Mouse (Mus musculus) 416B (cell line): ENCODE results near the gene Xrra1.
A peak's percentile ranks its signal among the peaks of the same experiment; 100 is the strongest.
"Not testable (repeated sequence)": the region's sequence is repeated elsewhere in the genome, so short reads cannot be mapped to it uniquely, and the experiment has no call there.

Source experiments
- DNase-seq: peaks from one replicate; pipeline ENCODE4 v3.0.0; 2011; ENCODE audit warnings: low read depth

Xrra1 gene

DNA sequence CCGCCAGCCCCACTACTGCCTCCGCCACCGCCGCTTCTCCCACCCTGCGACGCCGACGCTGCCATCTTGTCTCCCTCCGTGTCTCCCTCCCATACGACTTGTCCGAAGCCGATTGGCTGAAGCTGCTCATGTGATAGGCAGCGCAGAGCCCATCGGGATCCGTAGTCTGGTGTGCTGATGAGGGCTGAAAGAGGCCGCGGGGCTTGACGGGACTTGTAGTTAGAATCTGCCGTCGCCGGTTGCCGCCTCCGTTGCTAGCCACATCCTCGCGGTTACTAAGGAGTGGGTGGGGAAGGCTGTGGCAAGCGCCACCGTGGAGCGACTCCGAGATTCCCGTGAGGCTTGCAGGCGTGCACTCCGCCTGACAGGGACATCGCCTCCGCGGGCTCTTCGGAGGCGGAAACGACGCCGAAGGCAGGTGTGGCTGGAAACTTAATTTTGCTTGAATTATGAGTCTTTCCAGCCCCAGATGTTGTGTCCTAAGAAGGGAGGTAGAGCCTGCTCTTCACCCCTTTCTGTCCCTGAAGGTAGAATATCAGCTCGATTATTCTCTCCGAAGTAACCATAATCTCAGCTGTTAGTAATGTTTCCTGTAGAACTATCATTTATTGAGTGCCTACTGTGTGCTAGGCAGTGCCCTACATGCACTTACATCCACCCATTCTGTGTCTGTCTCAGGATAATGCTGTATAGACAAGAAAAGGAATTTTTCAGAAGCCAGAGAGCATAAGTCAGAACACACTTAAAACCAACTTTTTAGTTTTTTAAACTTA, at the start of gene Xrra1:
Gene Xrra1 (plus strand): TSS at position 304 of the 773 bp plus-strand sequence.
- peak; percentile 99 for DNase-seq

DNA sequence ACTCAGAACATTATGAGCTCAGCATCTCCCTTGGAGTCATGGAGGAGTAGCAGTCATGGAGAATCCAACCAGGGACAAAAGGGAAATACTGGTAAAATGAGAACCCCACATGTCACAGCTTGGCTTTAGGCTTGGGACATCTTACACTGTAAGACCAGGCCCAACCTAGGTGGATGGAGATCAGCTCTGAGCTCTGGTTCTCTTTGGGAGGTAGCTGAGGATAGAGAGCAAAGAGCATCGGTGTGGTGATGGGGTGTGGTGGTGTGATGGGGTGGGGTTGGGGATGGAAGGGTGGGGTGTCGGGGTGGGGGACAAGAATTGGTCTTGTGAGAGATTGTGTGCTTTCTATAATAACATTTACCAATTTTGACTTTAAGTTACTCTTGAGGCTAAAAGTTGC, 48.1 kb upstream of the Xrra1 start:
- no peak for DNase-seq

DNA sequence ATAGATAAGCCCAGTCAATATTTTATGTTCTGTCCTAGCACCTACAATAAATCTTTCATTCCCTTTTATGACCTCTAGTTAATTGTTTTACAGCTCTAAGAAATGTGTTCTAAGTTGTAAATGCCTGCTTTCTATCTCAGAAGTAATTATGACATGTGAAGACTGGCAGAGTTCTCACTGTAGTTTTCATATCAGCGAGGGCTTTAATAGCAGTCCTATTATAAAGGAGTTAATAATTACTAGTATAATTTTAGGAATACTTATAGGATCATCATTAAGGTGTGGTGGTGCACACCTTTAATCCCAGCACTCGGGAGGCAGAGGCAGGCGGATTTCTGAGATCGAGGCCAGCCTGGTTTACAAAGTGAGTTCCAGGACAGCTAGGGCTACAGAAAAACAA, 47.3 kb upstream of the Xrra1 start:
- no peak for DNase-seq

DNA sequence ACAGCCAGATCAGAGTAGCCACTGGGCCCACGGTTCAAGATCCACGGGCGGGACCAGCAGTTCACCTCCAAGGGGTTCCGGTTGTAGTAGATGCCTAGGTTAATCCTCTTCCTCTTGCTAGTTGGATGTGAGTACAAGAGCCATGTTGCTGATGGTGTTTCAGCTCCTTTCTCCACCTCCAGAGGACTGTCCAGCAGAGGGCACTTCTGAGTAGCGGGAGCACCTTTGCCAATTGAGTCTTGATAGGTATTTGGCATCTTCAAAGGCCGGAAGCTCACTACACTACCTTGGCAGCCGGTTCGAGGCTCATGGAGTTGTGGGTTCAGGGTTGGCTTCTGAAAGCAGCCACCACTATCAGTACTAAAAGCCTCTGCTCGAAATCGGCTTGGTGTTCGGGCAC, 45.5 kb upstream of the Xrra1 start:
- peak; percentile 45 for DNase-seq

DNA sequence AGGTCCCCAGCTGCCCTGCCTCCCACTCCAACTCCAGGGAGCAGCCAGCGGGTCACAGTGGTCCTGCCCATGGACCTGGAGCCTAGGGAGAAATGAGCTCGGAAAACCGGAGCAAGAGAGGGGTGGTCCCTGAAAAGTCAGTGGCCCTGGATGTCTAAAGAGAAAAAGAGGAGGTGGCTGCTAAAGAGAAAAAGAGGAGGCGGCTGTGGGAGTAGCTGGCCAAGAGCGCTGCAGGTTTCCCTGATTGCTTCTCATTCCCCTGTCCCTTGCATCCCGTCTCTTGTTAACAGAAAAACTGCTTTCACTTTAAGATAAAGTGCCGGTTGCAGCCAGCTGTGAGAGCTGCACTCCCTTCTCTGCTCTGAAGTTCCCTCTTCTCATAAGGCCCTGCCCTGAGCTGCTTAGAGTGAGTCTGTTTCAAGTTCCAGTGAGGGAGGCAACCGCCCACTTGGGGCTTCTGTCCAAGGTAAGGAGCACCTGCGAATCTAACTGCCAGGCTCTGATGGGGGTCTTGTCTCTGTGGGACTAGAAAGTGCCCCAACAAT, 40.7 kb upstream of the Xrra1 start:
- not testable (repeated sequence) for DNase-seq

DNA sequence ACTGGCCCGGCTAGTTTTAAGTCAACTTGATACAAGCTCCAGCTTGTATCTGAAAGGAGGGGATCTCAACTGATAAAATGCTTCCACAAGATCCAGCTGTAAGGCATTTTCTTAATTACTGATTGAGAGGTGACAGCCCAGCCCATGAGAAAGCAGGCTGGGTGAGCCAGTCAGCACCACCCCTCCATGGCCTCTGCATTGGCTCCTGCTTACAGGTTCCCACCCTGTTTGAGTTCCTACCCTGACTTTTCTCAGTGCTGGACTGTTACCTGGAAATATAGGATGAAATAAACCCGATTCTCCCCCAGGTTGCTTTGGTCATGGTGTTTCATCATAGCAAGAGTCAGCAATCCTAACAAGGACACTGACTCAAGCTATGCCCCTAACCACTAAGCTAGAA, 37.0 kb upstream of the Xrra1 start:
- DNase-seq, result no peak

DNA sequence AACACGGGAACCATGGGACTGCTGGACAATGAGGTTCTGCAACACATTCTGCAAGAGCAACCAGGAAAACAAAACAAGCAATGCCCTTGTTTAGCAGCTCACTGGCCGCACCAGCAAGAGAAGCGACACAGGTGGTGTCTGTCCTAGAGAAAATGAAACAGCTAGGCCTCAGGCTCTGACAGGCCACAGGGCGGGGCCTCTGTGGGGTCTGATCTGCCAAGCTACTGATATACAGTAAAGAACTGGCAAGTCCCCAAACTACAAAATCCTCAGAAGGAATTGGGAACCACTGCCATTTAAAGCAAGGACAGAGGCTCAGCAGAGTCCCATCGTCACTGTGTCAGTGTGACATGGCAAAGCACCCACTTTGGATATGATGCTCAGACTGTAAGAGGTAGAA, 36.5 kb upstream of the Xrra1 start:
- DNase-seq, result no peak

DNA sequence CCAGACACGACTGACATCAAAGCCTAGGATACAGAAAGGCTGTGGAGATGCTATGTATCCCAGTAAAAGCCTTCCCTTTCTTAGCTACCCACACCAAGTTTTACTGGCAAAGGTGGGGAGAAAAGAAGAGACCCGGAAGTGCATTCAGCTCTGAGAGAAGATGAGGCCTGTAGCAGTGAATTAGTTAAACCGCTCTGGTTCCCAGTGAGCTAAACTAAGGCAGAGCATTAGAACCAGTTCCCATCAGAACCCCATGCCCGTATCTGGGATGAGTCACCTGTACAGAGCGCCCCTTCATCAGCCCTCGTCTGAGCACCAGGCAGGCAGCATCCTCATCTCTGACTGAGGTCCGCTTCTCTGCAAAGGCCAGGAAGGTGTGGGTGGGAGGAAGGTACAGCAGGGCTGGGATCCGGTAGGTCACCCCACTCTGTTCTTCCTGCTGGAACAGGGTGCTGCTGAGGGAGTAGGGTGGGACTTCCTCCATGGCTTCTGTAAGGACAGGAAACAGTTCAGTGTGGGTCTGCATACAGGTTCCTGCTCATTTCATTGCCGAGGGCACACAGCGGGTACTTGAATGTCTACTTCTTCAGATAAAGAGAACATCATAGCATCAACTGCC, 35.8 kb upstream of the Xrra1 start:
- no peak for DNase-seq

DNA sequence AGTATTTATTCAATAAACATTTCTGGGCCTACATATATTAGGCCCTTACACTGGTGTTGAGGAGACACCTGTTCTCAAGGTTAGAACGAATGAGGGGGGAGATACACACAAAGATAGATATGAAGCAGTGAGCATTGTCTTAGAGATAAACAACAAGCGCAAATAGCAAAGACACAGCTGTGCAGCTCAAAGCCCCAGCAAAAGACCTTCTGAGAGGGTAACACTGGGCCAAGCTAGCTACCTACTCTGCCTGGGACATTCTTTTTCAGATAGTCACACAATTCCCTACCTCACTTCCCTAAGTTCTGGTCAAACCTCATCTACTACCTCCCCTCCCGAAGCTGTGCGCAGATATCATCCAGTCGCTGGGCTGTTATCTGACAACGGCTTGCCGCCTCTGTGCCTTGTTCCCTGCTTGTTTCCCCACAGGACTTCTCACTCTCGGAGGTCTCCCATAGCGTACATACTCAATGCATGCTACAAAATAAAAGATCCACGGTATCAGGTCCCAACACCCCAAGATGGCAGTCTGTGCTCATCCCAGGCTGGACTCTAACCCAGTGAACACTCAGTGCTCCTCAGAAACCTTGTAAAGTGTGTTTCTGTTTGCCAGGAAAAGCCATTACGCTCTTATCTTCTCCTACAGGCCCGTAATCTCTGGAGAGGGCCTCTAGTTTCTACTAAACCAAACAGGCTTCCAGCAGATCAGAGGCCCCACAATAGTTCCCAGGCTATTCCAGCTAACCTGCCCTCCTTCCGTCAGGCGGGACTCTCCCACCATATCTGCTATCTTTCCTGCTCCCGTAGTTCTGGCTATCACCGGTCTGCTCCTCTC, 34.0 kb upstream of the Xrra1 start:
- DNase-seq, result no peak

DNA sequence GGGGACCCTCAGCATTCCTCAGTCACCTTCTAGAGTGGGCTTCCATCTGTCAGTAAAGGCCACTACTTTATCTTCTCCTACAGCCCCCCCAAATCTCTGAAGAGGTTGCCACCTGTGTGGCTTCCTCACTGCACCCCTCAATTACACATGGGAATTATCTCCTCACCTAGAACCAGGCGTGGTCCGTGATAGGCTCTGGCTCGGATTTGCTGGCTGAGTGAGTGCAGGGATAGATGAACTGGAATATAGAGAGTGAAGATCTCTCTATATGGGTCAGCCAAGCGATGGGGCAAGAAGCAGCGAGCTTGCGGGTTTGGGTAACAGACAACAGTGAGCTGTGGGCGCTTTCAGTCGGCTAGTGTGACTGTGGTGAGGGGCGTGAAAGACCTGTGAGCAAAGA, 33.4 kb upstream of the Xrra1 start:
- no peak for DNase-seq

DNA sequence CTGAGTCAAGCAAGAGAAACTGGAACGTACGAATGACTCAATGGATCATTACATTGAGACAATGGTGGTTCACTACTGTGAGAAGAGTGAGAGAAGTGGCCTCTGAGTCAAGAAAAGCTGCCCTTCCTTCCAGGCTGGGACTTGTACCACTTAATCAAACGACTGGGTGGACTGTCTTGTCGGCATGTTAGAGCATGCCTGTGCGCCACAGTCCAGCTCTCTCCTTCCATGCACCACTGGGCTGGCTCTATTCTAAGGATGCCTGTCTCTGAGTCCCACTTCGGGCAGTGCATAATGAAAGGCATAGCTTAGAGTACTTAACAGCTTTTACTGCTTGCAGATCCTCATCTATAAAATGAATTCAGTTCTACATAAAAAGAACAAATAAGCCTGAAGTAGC, 32.8 kb upstream of the Xrra1 start:
- DNase-seq, result no peak

DNA sequence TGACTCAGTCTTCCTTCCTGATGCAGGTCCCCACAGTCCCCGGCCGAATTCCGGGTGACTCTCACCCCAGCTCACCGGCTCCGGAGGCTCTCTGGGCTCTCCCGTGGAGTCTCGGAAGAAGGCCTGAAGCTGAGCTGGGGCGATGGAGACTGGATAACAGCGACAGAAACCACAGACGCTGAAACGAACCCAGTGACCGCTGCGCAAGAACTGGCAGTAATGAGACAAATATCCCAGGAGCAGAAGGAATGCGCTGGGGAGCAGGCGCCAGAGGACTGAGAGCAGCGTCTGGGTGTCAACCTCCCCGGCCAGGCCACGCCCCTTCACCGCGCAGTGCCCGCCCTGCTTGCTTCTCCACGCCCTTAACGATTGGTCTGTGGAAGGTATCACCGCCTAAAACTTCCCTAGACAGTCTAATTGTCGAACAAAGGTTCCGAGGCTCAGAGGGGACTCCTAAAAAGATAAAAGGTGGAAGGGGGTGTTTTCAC, 30.8 kb upstream of the Xrra1 start, which contains the start of gene Neu3:
Gene Neu3 (minus strand): TSS at position 335 of the 488 bp plus-strand sequence.
- DNase-seq, result peak; percentile 95

DNA sequence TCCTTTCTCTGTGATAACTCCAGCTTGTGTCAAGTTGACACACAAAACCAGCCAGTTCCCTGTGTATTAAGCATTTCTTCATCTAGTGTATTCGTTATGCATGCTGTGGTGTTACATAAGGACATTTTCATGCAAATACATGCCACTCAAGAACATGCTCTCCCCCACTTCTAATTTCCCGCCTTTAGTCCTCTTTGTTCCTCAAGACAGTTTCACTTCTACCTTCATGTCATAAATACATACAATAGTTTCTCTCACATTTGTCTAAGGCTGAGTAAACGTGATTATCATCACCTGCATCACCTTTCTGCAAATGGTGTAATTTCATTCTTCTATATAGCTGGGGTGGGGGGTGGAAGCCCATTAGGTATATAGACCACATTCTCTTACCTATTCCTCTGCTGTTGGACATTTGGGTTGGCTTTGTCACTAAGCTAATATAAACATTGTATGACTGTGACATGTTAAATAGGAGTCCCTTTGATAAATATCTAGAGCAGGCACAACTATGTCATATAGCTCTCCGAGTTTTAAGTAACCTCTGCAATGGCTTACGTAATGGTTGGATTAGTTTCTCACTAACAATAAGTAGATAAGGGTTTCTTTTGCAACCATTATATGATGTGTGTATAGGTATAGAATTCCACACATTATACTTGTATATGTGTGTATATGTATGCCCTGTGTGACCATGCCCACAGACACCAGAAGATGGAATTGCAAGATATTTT, 25.6 kb upstream of the Xrra1 start:
- peak; percentile 53 for DNase-seq

DNA sequence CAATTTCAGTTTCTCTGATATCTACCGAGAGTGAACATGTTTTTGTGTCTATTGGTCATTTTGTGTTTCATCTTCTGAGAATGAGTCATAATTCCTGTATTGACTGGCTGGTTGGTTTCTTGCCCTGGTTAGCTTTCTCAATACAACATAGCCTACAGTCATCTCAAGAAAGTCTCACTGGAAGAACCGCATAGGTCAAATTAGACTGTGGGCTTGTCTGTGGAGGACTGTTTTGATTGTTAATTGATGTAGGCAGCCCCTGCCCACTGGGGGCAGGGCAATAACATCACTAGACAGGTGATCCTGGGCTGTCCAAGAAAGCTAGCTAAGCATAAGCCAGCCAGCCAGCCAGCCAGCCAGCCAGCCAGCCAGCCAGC, 25.1 kb upstream of the Xrra1 start:
- peak; percentile 68 for DNase-seq

DNA sequence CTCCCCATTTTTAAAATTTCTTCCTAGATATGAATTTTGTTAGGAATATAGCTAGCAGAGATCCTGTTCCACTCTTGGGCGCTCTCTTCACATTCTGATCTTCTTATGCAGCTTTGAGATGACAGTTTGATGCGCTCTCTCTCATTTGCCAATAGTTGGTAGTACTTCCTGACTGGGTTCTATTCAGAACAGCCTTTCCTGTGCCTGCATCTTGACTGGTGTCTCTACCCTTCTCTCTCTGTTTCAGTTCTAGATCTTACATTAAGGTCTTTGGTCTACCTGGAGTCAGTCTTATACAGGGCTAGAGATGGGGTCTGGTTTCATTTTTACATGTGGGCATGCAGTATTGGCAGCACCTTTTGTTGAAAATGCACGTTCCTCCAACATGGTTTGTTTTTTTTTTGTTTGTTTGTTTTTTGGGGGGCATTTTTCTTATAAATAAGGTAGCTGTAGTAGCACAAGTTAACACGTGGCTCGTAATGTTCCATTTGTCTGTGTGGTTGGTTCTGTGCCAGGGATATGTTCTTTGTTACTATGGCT, 24.5 kb upstream of the Xrra1 start:
- DNase-seq, result no peak

DNA sequence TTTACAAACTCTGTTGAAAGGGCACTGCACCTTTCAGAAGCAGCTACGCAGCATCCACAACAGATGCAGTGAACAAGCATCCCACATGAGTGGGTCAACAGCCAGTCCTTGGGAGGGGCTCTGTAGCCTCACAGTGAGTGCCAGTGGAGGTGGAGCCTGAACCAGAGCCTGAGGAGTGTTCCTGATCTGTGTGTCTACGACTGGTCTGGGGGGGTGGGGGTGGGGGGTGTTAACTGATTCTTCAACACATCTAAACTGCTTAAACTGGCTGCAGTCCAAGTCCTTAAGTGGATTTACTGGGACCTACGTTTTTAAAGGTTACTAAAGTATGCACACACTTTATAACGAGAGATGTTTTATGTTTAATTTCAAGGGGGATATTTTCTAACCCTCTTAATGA, 22.1 kb upstream of the Xrra1 start:
- no peak for DNase-seq

DNA sequence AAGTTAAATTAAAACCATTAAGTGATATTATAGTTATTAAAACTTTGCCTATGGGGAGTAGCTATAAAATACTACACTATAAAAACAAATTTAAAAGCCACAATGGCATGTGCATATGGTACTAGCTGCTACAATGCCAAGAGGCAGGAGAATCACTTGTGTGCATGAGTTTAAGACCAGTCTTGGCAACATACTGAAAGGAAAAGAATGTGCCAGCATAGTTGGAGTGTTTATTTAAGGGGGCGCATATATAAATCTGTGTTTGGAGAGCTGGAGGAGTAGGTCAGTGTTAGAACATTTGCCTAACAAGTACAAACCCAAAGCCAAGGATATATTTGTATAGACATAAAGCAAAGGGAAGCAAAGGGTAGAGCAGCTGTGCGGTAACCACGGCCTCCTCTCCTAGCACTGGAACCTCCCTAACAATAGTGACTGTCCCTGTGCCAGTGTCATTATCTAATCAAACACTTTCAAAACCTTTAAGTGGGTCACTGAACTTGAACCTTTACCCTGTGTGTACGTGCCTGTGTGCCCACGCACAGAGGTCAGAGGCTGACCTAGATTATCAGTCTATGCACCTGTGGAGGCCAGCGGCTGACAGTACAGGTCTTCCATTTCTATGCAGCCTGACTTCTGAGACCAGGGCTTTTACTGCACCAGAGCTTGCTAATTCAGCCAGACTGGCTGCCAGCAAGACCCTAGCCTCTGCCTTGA, 21.4 kb upstream of the Xrra1 start:
- no peak for DNase-seq

DNA sequence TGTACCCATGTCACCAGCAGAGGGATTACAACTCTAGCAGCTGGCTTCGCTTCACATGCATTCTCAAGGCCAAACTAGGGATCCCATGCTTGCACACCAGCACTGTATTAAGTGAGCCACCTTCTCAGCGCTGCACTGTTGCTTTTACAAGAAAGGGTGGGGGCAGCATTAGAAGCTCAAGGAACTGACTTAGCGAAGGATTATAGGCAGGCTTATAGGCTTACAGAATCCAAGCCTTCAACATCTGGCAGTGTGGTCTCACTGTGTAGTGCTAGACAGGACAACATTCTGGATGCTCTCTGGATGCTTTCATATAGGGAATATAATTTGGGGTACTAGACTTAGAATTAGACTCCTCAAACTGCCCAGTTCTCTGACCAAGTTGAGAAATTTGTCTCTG, 20.7 kb upstream of the Xrra1 start:
- no peak for DNase-seq

DNA sequence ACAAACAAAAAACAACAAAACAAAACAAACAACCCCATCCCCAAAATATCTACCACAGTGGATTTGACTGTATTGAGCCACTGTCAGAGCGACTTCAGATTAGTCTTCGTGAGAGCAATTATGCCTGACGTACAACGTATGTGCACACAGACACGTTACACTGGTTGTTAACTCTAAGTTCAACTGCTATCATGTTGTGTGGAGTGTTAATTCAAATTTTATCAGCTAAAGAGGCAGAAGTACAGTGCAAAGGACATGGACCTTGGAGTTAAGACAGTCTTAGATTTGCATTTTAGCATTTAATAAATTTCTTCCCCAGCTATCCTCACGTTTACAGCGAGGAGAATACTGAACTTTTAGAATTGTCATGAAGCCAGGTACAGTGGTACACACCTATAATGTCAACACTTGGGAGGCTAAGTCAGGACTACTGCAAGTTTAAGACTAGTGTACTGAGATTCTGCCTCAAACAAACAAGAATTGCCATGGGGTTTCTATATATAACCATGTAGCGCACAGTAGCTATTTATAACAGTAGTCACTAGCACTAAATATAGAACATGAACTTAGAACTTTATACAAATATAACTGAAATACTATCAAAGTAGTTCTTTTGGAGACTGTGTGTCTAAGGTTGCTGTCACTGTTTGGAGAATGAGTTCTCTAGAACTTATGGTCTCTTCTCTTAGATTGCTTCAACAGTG, 13.2 kb upstream of the Xrra1 start:
- no peak for DNase-seq

DNA sequence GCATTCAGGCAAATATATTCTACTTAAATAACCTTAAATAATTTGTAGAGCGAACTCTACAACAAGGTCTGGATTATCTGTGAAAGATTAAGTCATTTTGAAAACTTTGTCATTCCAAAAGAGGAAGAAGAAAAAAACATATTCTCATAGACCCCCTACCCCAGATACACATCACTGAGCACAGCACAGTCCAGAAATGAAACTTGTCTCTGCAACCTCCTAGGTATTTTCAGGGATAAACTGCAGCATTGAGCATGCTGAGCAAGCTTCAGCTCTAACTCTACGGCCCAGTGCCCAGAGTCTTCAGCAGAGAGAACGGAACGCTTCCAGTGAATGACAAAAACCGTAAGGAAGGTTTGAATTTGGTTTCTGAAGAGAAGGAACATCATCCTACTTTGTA, 8.4 kb upstream of the Xrra1 start:
- DNase-seq, result no peak
